Mouse (Mus musculus): ENCODE results near the gene Gm14819. TPM values are rescaled to one million over a fixed set of nuclear protein-coding genes. Genes with fewer than 3 reads are reported as not detected.
"Not testable (repeated sequence)": the region's sequence is repeated elsewhere in the genome, so short reads cannot be mapped to it uniquely, and the experiment has no call there.

The Gm14819 gene
- polyA plus RNA-seq (2014; fragmentation: Nextera tagmentation; extraction: Ambion mirVana): not detected in 2 replicates

DNA sequence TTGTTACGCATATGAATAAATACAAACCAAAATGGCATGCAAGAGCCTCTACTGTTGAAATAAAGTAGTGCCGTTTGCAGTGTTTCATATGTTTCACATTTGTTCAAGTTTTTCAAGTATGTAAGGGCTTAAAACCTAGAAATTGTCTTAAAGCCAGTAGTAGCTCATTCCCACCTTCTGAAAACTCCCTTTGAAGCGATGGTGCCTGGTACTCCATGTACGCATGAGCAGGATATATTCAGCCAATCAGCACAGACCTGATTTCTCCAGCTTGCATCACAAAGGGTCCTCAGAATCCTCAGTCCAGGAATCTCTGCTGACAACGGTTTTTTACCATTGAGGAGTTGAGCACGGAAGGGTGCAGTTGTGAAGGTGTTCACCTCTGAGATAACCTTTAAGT, at the start of gene Gm14819:
Gene Gm14819, plus strand, starts transcription at position 301 of the 400 bp plus-strand sequence.
- not testable (repeated sequence) for H3K36me3 ChIP-seq (ENCODE audit: control insufficient read depth, insufficient read depth, low read length); DNase-seq (ENCODE audit: low spot score, missing footprints); H3K27me3 ChIP-seq (ENCODE audit: control insufficient read depth, insufficient read depth, low read length); H3K9me3 ChIP-seq (ENCODE audit: control insufficient read depth, low read length); H3K4me3 ChIP-seq (ENCODE audit: low read depth, low read length); H3K9ac ChIP-seq (ENCODE audit: low read length); H3K4me2 ChIP-seq; H3K27ac ChIP-seq (ENCODE audit: low read depth, low read length); H3K4me1 ChIP-seq (ENCODE audit: control insufficient read depth, insufficient read depth, low read length); ATAC-seq (ENCODE audit: low FRiP score)
- WGBS: no CpG with 5 or more reads among the region's 6 CpGs

All from midbrain, embryonic 11.5 days (tissue).